Mouse (Mus musculus): Measurements from ENCODE around the gene Hacd4.
A peak's percentile ranks its signal among the peaks of the same experiment; 100 is the strongest.
"Not testable (repeated sequence)": the region's sequence is repeated elsewhere in the genome, so short reads cannot be mapped to it uniquely, and the experiment has no call there.

Gene Hacd4

DNA sequence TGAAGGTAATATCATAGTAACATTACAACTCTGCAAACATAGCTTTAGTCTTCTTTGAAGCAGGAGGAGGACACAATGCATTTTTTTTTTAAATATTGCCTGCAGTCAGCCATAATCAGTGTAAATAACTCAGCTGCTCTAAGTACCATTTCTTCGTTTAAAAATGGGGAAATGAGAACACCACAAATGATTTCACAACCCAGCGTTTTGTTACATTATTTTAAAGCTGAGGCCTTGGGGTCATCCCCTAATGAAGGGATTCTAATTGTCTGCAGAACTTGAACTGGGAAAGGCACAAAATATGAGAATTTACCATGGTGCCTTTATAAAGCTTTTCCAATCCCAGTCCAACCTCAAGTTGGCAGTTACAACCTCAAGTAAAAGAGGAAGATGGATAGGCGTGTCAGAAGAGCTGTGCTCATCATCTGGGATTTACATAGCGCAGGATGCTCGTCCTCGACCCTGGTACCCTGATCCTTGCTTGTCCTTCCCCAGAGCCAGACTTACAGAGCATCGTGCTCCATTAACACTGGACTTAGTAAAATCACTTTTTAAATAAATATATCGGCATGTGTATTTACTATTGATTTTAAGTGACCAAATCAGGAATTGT lies 6.2 kb downstream of the Hacd4 start:
- no peak for DNase-seq (ENCODE audit: low read depth, low spot score)

- no peak for DNase-seq (ENCODE audit: low read depth, low spot score)
Observed at GRCm38 (mm10) chr4:88427630-88428239, 11.0 kb downstream of the Hacd4 start.

- DNase-seq (ENCODE audit: low read depth, low spot score), result no peak
Observed at GRCm38 (mm10) chr4:88424563-88424962, 14.2 kb downstream of the Hacd4 start.

- DNase-seq (ENCODE audit: low read depth, low spot score), result no peak
Observed at GRCm38 (mm10) chr4:88419378-88419777, 19.4 kb downstream of the Hacd4 start.

DNA sequence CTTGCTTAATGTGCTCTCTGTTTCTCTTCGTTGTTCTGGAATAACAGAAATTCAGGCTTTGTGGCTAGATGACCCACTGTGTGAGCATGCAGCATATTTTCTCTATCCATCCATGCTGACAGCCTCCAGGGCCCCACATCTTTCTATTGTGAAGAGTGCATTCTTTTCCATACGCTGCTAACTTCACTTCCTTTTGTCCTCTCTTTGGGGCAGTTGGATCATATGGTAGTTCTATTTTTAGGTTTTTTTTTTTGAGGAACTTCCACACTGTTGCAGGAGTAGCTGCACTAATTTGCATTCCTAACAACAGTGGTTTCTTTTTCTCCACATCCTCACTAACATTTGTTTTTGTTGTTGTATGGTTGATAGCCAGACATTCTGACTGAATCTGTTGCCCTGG lies 23.7 kb downstream of the Hacd4 start:
- no peak for DNase-seq (ENCODE audit: low read depth, low spot score)

- peak; percentile 19 for DNase-seq (ENCODE audit: low read depth, low spot score)
Observed at GRCm38 (mm10) chr4:88412331-88412730, 26.4 kb downstream of the Hacd4 start.

DNA sequence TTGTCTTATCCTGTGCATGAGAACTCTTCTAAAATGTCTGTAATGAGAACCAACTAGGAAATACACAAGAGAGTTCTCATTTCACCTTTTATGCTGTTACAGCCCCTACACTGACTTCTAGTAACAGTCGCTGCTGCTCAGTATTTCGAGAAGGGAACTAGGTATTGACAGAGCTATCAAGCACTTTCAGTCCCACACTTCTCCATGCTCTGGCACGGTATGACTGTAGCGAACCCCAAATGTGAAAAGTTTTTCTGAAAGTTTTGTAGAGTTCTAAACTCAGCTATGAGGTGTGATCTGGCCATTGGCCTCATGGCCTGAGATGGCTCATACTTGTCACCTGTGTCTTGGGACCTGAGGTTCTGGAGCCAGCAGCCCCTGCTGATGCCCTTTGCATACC lies 29.4 kb downstream of the Hacd4 start:
- no peak for DNase-seq (ENCODE audit: low read depth, low spot score)

DNA sequence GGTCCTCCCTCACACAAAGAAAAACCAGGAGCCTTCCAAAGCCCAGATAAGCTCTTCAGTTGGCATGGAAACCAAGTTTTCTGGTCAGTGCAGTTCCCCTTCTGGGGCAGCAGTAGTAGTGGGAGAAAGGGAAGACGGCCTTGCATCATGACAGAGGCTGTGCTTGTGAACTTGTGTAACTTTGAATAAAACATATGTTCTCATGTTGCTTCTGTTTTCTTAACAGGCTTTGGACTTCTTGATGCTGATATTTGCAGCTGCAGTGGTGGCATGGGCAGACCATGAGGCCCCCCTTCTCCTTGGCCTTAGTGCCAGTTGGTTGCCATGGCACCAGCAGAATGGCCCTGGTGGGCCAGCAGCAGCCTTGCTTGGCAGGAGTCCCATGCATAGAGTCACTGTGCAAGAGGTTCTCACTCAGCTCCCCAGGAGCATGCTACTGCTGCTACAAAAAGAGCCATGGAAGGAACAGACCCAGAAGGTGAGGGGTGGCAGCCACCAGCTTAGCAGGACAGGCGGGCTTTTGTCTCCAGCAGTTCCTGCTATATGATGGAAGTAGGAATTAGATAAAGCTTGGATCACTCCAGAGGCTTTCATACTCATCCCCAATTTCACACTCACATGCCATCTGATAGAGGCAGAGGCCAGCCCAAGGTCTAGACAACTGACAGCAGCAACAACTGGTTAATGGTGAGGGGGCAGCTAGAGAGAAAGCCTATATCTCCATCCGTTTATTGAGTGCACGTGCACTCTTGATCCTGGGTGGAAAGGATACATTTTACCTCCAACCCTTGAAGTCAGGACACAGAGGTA lies 31.6 kb downstream of the Hacd4 start:
- no peak for DNase-seq (ENCODE audit: low read depth, low spot score)

DNA sequence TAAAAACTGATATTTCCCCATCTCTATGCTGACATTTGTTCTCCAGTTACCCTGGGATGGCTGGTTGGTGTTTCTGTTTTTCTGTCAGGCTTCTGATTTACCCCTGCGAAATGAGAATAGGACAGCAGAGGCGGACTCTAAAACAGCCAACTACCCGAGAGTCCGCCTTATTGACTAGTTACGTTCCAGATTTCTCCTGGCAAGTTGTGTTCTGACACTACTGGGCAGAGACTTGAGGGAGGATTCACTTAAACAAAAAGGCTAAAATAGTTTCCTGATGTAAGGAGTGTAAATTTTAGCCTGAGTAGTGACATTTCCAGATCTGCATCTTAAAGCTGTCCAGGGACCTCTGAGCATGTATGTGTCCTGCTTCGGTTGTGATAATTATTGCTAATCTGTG lies 35.8 kb downstream of the Hacd4 start:
- no peak for DNase-seq (ENCODE audit: low read depth, low spot score)

- no peak for DNase-seq (ENCODE audit: low read depth, low spot score)
Observed at GRCm38 (mm10) chr4:88400992-88401313, 37.8 kb downstream of the Hacd4 start.

DNA sequence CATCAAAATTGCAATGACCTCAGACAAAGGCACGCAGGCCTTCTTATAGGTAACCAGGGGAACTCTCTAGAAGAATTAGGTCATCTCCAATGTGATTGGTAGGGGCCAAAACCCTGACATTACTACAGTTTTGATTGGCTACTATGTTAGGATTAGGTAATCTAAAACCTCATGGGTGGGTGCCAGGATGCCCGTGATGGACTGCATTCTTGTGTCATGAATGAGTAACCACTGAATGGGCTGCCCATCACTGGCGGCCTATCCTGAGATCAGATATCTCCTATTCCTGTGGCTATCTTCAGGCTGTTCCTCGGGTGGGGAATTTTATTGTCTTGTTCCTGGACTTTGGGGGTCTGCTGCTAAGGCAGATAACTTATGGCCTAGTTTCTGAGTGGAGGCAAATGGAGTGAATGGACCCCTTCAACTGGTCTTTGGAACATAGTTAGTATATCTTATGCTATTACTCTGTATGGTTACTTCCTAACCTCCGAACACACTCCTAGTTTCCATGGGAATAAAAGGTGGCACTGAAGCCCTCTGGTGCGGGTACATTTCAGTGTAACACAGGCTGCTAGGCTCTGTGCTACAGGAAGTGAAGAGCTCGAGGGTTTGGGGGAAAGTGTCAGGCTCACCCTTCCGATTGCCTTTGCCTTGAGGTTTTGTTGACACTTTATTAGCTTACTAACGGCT lies 38.3 kb downstream of the Hacd4 start:
- DNase-seq (ENCODE audit: low read depth, low spot score), result no peak

DNA sequence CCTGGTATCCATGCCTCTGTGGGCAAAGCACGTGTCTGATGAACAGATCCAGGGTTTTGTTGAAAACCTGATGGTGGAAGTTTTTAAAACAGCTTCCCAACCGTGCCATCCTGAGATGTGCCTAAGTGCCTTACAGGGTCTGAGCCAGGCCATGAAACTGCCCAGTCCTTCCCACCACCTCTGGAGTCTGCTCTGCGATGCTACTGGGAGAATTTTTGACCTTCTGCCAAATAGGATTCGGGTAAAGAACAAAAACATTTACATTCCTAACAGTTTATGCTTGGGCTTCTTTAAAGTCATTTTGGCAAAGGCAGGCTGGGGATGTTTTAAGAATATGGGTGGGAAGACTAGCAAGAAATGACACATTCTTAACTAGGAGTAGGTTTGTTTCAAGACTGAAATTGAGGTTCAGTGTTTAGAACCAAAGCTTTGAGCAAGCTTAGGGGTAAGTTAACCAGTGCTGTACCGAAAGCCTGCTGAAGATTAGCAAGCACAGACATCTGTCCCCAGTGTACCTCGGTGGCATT lies 41.7 kb downstream of the Hacd4 start:
- no peak for DNase-seq (ENCODE audit: low read depth, low spot score)

DNA sequence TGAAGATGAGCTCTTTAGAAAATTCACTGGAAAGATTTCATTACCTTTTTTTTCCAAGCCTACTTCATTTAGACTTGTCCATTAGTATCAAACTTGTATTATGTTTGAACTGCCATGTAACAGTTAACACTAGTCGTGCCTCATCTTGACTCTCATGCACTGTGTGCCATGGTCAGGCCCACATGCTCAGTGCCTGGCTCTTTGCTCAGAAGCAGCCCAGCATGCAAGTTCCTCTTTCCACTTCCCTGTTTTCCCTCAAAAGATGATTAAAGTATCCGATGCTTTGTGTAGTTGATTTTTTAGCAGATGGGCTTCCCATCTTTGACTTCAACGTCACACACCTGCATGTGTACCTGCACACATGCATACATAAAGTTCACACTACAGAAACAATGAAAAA lies 43.0 kb downstream of the Hacd4 start:
- DNase-seq (ENCODE audit: low read depth, low spot score), result no peak

- DNase-seq (ENCODE audit: low read depth, low spot score), result not testable (repeated sequence)
Observed at GRCm38 (mm10) chr4:88390596-88390995, 48.1 kb downstream of the Hacd4 start.

DNA sequence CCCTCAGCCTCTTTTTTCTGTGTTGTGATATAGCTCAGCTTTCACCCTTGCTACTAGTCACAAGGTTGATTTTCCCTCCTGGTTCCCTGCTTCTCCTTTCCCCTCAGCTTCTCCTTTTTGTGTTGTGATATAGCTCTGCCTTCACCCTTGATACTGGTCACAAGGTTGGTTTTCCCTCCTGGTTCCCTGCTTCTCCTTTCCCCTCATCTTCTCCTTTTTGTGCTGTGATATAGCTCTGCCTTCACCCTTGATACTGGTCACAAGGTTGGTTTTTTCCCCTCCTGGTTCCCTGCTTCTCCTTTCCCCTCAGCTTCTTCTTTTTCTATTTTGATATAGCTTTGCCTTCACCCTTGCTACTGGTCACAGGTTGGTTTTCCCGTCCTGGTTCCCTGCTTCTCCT lies 48.7 kb downstream of the Hacd4 start:
- no peak for DNase-seq (ENCODE audit: low read depth, low spot score)

DNA sequence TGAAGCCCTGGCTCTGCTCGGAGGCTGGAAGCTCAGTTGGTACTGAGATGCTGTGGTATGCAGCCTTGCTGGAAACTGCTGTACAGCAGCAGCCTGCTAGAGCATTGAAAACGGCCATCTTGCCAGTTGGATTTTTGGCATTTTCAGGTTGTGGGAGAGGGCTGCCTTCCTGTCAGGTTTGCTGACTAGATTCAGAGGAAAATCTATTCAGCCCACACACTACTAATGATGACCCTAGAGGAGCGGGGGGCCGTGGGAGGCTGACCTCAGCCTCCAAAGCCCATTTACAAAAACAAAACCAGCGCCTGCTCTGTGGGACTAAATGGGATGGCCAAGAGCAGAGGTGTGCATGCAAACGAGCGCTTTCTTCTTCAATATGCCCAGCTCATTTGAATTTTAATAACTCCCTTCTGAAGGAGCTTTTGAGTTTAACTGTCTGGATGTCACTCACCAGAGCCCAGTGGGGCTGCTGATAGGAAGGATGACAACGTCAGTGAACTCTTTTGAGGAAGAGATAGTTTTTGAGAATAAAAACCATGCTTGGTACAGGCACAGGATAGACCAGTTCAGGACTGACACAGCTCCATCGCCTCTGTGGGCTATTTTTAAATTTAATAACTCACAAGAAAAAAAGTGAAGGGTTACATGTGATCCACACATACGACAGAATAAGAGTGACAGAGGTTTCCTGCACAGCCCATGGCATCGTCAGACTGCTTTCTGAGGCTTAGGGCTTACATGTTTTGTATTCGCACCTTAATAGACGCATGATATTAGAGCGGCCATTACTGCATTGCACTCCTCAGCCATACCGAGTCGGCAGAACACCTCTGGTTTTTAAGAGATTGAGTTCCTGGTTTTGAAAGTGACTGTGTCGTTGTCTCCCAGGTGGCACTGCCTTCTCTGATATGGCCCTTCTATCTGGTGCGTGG lies 66.2 kb downstream of the Hacd4 start:
- no peak for DNase-seq (ENCODE audit: low read depth, low spot score)

GRCm38 (mm10) chr4:88370819-88371218 lies 67.9 kb downstream of the Hacd4 start:
- DNase-seq (ENCODE audit: low read depth, low spot score), result peak; percentile 46

DNA sequence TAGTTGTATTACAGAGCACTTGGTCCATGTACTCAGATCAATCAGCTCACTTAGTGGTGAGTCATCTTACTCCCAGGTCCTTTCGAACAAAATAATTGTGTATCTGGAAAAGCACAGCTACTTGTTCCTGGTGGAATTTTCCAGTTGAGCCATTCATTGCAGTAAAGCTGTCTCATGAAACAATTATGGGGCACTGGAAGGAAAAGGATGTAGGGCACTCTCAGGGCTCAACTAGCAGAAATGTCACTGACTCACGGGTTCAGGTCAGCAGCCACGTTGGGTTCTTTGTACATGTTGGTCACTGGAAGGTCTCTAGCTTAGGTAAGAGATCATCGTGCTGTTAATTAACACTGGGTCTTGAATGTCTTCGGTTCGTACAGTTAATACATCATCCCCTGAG lies 68.8 kb downstream of the Hacd4 start:
- no peak for DNase-seq (ENCODE audit: low read depth, low spot score)

DNA sequence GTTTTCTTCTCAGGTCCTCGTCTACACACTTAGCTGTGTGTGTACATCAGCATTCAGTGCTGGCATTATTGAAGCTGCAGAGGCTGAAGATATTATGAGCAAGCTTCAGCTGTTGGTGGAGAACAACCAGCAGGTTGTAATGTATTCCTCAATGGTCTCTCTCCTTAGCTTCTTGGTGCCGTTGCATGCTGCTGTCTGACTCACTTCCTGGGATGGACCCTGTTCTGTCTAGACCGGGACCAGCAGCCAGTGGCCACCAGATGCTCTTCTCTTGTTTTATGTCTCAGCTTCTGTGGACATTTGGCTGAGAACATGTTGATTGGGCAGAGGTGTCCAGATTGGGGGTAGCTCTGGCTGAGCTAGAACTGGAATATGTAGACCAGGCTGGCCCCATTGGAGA lies 81.3 kb downstream of the Hacd4 start:
- no peak for DNase-seq (ENCODE audit: low read depth, low spot score)

GRCm38 (mm10) chr4:88356652-88357051 lies 82.1 kb downstream of the Hacd4 start:
- DNase-seq (ENCODE audit: low read depth, low spot score), result no peak

GRCm38 (mm10) chr4:88350910-88351309 lies 87.8 kb downstream of the Hacd4 start:
- peak; percentile 61 for DNase-seq (ENCODE audit: low read depth, low spot score)
